Mouse (Mus musculus) spleen, postnatal 10 days (tissue): ENCODE results near the gene Suclg1.
A peak's percentile ranks its signal among the peaks of the same experiment; 100 is the strongest.

ENCODE experiments used
- DNase-seq, 2 experiments: peaks; one replicate each; pipeline ENCODE4 v3.0.0; 2021 to 2022; ENCODE audit warnings: low spot score in 2 of 2

The Suclg1 gene

GRCm38 (mm10) chr6:73248237-73249048 lies at the start of gene Suclg1:
TSS of gene Suclg1 (plus strand) at chr6:73248382.
- peak; percentile 64 to 84 for DNase-seq

DNA sequence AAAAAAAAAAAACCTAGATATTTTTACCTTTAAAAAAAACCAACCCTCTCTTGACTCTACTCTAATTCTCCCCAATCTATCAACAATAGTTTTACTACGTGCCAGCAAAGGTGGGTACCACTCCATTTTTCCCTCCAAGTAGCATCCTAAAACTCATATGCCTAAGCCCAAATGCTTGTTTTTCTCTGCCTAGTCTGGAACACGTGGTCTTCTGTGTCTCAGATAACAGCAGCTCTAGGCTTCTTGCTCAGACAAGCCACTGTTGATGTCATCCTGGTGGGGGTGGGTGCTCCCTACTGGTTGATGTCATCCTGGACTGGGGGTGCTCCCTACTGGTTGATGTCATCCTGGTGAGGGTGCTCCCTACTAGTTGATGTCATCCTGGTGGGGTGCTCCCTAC lies 44.5 kb upstream of the Suclg1 start:
- DNase-seq = no peak

- peak in 1 of 2 experiments; percentile 37 for DNase-seq
Measured at GRCm38 (mm10) chr6:73204937-73205336, 43.2 kb upstream of the Suclg1 start.

- DNase-seq = no peak
Measured at GRCm38 (mm10) chr6:73209598-73209997, 38.6 kb upstream of the Suclg1 start.

DNA sequence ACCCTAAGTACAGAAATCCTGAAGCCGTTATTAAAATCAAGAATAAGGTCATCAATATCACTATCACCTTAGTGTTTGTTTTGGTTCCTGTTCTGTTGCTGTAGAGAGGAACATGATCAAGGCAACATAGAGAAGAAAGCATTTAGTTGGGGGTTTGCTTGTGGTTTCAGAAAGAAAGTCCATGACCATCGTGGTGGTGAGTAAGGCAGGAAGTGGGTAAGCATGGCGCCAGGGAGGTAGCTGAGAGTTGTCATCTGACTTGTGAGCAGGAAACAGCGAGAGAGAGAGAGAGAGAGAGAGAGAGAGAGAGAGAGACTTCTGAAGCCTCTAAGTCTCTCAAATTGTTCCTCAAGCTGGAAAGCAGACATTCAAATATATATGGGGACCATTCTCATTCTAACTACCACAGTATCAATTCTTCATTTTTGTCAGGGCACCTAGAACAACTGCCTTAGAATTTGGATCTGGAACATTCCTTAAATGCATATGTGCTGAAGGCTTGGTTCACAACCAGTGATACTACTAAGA lies 37.7 kb upstream of the Suclg1 start:
- peak in 1 of 2 experiments; percentile 32 for DNase-seq

DNA sequence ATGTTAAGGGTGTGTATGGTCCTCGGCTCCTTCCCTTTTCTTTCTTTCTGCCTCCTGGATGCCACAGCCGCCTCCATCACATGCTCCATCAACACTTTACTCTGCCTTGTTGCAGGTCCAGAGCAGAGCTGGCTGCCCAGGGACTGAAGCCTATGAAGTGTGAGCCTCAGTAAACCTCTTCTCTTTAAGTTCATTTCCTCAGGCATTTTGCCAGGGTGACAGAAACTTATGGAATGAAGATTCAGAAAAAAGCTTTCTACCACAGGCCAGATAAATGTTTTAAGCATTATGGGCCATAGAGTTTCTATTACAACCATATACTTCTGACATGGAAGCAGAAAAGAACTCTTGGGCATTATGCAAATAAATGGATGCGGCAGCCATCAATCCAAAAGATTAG lies 37.1 kb upstream of the Suclg1 start:
- DNase-seq = no peak

- DNase-seq = no peak
Measured at GRCm38 (mm10) chr6:73211602-73212001, 36.6 kb upstream of the Suclg1 start.

- DNase-seq = peak; percentile 28 to 67
Measured at GRCm38 (mm10) chr6:73221189-73221957, 26.8 kb upstream of the Suclg1 start, which contains the start of gene Dnah6. TSS of gene Dnah6 (minus strand) at chr6:73221651.

DNA sequence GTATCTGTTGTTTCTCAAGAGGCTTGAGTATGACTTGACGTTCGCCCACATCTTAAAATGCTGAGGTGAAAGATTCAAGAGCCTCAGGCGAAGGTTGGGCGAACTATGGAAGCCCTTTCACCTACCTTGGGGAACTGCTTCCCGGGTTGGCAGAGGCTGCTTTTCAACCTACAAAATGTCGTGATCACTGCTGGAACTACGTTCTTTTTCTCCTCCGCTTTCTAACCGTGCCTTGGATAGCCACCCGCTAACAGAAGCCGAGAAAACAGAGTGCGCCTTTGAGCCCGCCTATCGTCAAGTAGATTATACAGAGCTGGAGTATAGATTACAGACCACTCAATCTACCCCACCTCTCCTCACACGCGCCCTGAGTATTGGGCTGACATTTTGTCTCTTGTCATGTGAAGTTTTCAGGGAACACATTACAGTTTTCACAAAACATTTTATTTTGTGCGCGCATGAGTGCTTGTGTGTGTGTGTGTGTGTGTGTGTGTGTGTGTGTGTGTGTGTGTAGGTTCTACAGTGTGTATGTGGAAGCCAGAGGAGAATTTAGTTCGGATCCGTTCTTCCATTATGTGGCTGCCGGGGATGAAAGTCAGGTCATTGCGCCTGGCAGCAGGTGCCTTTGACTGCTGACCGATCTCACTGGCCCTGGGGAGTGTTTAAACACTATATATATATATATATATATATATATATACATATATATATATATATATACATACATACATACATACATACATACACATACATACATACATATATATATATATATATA lies 26.0 kb upstream of the Suclg1 start:
- DNase-seq = peak in 1 of 2 experiments; percentile 18

- DNase-seq = no peak
Measured at GRCm38 (mm10) chr6:73222841-73223526, 25.2 kb upstream of the Suclg1 start.

DNA sequence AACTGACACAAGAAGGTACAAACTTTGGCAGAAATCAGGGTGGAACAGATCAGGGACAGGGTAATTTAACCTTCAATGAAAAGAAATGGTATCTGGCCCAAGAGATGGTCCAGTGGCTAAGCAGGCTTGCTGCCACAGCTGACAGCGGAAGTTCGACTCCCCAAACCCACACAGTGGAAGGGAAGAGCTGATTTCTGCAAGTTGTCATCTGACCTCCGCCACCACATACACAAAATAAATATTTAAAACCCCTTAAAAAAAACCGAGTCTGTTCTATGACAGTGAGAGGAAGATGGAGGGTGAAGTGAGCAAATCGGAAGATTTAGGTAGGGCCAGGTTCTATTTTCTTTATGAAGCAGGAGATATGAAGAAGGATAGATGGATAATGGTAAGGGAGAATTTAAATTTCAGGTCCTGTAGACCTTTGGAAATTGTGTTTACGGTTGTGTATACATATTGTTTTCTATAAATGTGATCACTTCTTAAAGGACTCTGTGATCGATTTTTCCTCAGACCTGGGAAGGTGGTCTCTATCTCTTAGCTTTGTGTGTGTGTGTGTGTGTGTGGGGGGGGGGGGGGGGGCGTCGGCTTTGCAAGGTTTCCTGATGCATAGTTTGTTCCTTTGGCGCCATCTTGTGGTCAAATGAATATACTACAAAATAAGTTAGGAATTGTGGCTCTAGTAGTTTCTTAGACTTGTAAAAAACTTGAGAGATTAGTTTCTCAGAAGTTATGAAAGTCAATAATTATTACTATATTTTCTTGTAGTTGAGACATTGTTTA lies 20.6 kb upstream of the Suclg1 start:
- no peak for DNase-seq

DNA sequence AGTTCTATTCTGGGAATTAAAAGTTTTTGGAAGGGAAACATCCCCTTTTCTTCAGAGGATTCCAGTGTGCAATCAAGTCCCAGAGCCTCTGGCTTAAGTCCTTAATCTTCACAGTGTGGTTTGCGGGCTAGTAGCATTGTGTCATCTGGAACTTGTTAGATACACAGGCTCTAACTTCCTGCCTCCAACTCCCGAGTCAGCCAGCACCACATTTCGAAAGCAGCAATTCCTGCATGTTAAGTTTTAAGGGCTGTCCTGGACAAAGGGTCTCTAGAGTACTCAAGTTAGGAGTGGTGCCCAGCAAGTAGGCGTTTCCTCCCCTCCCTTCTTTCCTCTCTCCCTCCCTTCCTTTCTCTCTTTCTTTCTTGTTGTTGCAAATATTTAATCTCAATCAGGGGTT lies 19.8 kb upstream of the Suclg1 start:
- DNase-seq = no peak

DNA sequence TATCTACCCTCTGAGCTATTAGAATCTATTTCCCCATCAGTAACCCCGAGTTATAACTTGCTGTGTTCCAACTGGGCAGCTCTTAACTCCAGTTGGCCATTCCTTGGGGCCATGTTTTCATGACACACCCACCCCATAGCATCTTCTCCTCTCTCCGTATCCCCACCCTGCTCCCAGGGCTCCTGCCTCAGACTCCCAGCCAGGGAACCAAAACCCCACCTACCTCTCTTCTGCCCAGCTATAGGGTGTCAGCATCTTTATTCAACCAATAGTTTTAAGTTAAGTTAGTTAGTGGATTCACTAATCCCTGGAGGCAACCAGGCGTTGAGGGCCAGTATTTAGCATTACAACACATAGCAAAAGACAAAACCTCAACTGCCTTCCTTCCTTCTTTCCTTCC lies 19.3 kb upstream of the Suclg1 start:
- DNase-seq = no peak

DNA sequence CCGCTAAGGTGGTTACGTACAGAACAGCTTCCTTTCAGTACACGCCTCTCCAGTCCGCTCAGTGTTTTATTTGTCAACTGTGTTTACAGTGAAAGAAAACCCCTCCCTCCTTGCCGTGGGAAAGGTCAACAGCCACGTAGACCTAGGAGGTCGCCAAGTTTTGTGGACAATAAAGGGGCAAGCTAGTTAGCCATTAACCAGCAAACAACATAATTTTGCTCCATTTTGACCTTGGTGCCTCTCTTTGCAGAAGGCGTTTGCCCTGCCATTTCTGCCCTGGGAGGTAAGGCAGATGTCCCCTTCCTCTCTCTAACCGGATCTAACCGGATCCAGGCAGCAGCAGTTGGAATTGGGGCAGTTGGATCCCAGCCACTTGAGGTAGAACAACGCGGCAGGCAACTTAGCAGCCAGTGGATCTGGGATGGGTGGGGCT lies 16.0 kb upstream of the Suclg1 start:
- no peak for DNase-seq

DNA sequence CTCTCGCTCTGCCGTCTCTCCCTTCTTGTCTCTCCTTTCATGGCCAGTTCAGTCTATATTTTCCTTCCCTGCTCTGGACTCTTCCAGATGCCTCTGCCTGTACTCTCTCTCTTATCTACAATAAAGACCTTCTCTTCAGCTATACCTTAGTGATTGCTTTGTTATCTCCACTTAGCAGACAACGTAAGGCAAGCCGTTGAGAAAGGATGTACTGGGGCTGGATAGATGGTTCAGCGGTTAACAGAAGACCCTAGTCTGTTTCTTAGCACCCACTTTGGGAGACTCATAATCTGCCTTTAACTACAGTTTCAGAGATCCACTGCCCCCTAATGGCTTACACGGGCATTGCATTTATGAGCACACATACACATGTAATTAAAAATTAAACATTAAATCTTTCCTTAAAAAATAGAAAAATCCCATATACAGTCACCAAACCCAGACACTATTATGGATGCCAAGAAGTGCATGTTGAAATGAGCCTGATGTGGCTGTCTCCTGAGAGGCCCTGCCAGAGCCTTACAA lies 14.9 kb upstream of the Suclg1 start:
- DNase-seq = peak in 1 of 2 experiments; percentile 40

- DNase-seq = no peak
Measured at GRCm38 (mm10) chr6:73234302-73234900, 13.8 kb upstream of the Suclg1 start.

DNA sequence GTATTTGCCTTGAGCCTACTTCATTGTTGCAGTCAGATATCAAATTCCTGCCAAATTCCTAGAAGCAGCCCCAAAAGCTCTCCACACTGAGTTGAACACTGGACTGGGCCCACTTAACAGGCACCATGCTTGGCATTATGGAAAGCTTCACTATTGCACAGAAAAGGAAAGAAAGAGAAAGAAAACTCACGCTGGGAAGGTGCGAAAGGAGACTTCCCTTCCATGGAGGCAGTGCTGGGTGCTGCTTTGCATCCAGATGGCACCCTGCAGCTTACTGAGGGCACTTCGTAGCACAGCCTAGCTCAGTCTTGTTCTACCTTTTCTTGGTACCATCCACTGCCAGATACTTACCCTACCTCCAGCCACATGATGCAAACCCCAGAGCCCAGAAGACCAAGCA lies 12.5 kb upstream of the Suclg1 start:
- DNase-seq = no peak

DNA sequence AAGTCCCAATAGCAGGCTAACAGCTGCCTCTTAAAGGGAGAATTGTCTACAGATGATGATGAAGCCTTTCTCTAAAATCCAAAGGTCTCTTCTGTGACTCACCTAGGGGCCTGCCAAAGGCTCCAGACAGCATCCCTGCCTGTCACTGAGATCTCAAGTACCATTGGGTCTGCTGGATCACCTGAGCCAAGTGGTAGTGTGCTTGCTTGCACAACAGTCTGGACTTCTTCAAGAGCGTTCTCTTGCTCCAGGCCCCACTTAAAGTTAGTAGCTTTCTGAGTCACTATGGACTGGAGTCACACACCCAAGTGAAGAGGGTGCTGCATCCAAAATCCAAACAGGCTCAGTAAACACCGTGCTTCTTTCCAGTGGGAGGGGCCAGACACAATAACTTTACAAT lies 1.4 kb upstream of the Suclg1 start:
- no peak for DNase-seq

GRCm38 (mm10) chr6:73247452-73247851 lies 730 bp upstream of the Suclg1 start:
- peak in 1 of 2 experiments; percentile 56 for DNase-seq

- peak in 1 of 2 experiments; percentile 24 for DNase-seq
Measured at GRCm38 (mm10) chr6:73249049-73249422, 854 bp downstream of the Suclg1 start.
